Mouse (Mus musculus) kidney, embryonic 14.5 days (tissue): ENCODE measurements at regions not wholly inside any gene's neighbourhood (a gene's known extent, or its start where the extent isn't known, plus 50 kb on each side); places are given as distances from the start of the nearest gene placed in this dataset.

Source experiments
- ATAC-seq: fragments of 200-750 bp; cut with Nextera tagmentation; 2 replicates; pipeline ENCODE4 v1.8.0; 2017; ENCODE audit warnings: moderate number of reproducible peaks, mild to moderate bottlenecking, moderate TSS enrichment, moderate library complexity; ENCODE audit not compliant: low FRiP score, low TSS enrichment
- H3K27ac ChIP-seq: fragments of 300-500 bp; sonication (generic); 2 replicates; pipeline ENCODE4 v1.5.1; 2014; ENCODE audit warnings: low read depth, mild to moderate bottlenecking, low read length, moderate library complexity, mixed read lengths
- H3K27me3 ChIP-seq: fragments of 300-500 bp; sonication (generic); 2 replicates; pipeline ENCODE4 v1.6.1; 2014; ENCODE audit warnings: mild to moderate bottlenecking, low read length; ENCODE audit not compliant: control insufficient read depth, insufficient read depth
- H3K36me3 ChIP-seq: fragments of 300-500 bp; sonication (generic); 2 replicates; pipeline ENCODE4 v1.6.1; 2014; ENCODE audit warnings: low read length, mixed read lengths; ENCODE audit not compliant: control insufficient read depth, insufficient read depth
- H3K4me1 ChIP-seq: fragments of 300-500 bp; sonication (generic); 2 replicates; pipeline ENCODE4 v1.6.1; 2014; ENCODE audit warnings: low read length, mixed read lengths; ENCODE audit not compliant: control insufficient read depth, insufficient read depth
- H3K4me2 ChIP-seq: fragments of 300-500 bp; sonication (generic); replicated peaks from 2 replicates; pipeline ENCODE4 v1.6.1; 2014; ENCODE audit warnings: low read depth, mild to moderate bottlenecking, low read length
- H3K4me3 ChIP-seq: fragments of 300-500 bp; sonication (generic); 2 replicates; pipeline ENCODE4 v1.5.1; 2014; ENCODE audit warnings: mild to moderate bottlenecking, low read length
- H3K9ac ChIP-seq: fragments of 300-500 bp; sonication (generic); 2 replicates; pipeline ENCODE4 v1.6.1; 2014; ENCODE audit warnings: low read depth, mild to moderate bottlenecking, low read length, moderate library complexity
- H3K9me3 ChIP-seq: fragments of 300-500 bp; sonication (generic); 2 replicates; pipeline ENCODE4 v1.6.1; 2016; ENCODE audit warnings: low read length; ENCODE audit not compliant: control insufficient read depth
- WGBS: fragments of 180-500 bp; shearing (Covaris S2); extraction: QIAGEN DNeasy Blood & Tissue Kit; methylation state at CpG from one replicate; pipeline ENCODE4 v1.1.7; 2014; 5-methylcytosine and 5-hydroxymethylcytosine counted together

GRCm38 (mm10) chr12:77570501-77570900, 332.6 kb downstream of the Fut8 start:
- no peaks in the 10 kb centered on the region for H3K36me3 ChIP-seq
- no peak overlapping the region for H3K9ac ChIP-seq
- no peaks in the 10 kb centered on the region for H3K9me3 ChIP-seq
- H3K4me1 ChIP-seq = no peaks in the 10 kb centered on the region
- no peak overlapping the region for H3K27ac ChIP-seq
- 88% methylated on average over 3 of the region's 3 CpGs for WGBS
- no peak for ATAC-seq
- no peaks in the 10 kb centered on the region for H3K27me3 ChIP-seq
- H3K4me3 ChIP-seq = no peak overlapping the region
- H3K4me2 ChIP-seq = no peak overlapping the region

- Histone ChIP-seq H3K4me3 (no peak overlapping the region), H3K4me1 (no peaks in the 10 kb centered on the region), H3K9me3 (no peaks in the 10 kb centered on the region), H3K36me3 (no peaks in the 10 kb centered on the region), H3K27me3 (no peaks in the 10 kb centered on the region), H3K4me2 (no peak overlapping the region), H3K27ac (no peak overlapping the region), H3K9ac (no peak overlapping the region)
- ATAC-seq = no peak
- WGBS = 61% methylated on average over 5 of the region's 5 CpGs
Observed at GRCm38 (mm10) chr12:77571071-77571470, 333.1 kb downstream of the Fut8 start.

GRCm38 (mm10) chr12:77575046-77575445, 337.1 kb downstream of the Fut8 start:
- H3K4me3 ChIP-seq = no peak overlapping the region
- no peak for ATAC-seq
- WGBS = 65% methylated on average over 3 of the region's 3 CpGs

GRCm38 (mm10) chr12:77588297-77588696, 350.4 kb downstream of the Fut8 start:
- no peak for ATAC-seq
- 85% methylated on average over 2 of the region's 2 CpGs for WGBS
- H3K4me2 ChIP-seq = no peak overlapping the region
- no peaks in the 10 kb centered on the region for H3K27me3 ChIP-seq
- H3K27ac ChIP-seq = no peak overlapping the region
- no peak overlapping the region for H3K4me3 ChIP-seq
- no peaks in the 10 kb centered on the region for H3K36me3 ChIP-seq
- no peak overlapping the region for H3K9ac ChIP-seq
- no peaks in the 10 kb centered on the region for H3K4me1 ChIP-seq
- H3K9me3 ChIP-seq = no peaks in the 10 kb centered on the region

More at GRCm38 (mm10) chr12:77575046-77575445, 337.1 kb downstream of the Fut8 start:
- H3K4me2 ChIP-seq = no peak overlapping the region
- H3K27me3 ChIP-seq = no peaks in the 10 kb centered on the region
- no peaks in the 10 kb centered on the region for H3K9me3 ChIP-seq
- H3K4me1 ChIP-seq = no peaks in the 10 kb centered on the region
- no peaks in the 10 kb centered on the region for H3K36me3 ChIP-seq
- no peak overlapping the region for H3K9ac ChIP-seq
- H3K27ac ChIP-seq = no peak overlapping the region

- H3K36me3 ChIP-seq = no peaks in the 10 kb centered on the region
- no peak for ATAC-seq
- H3K9ac ChIP-seq = no peak overlapping the region
- H3K4me3 ChIP-seq = no peak overlapping the region
- no peaks in the 10 kb centered on the region for H3K4me1 ChIP-seq
- H3K27ac ChIP-seq = no peak overlapping the region
- H3K4me2 ChIP-seq = no peak overlapping the region
- no peaks in the 10 kb centered on the region for H3K27me3 ChIP-seq
- no peaks in the 10 kb centered on the region for H3K9me3 ChIP-seq
- WGBS = 64% methylated on average over 5 of the region's 5 CpGs
Observed at GRCm38 (mm10) chr12:77589416-77589815, 351.5 kb downstream of the Fut8 start.

GRCm38 (mm10) chr12:77594092-77594491, 356.2 kb downstream of the Fut8 start:
- H3K4me1 ChIP-seq = peaks cover 3% of the 10 kb centered on the region; the same call in 1 of the 2 replicates
- H3K9me3 ChIP-seq = no peaks in the 10 kb centered on the region
- H3K4me2 ChIP-seq = no peak overlapping the region
- H3K9ac ChIP-seq = no peak overlapping the region
- WGBS = 94% methylated on average over 1 of the region's 1 CpGs
- no peaks in the 10 kb centered on the region for H3K27me3 ChIP-seq
- H3K27ac ChIP-seq = no peak overlapping the region
- H3K4me3 ChIP-seq = no peak overlapping the region
- no peak for ATAC-seq
- H3K36me3 ChIP-seq = no peaks in the 10 kb centered on the region

GRCm38 (mm10) chr12:77594657-77595056, 356.7 kb downstream of the Fut8 start:
- no peak overlapping the region for H3K27ac ChIP-seq
- no peak overlapping the region for H3K4me3 ChIP-seq
- WGBS = 50% methylated on average over 3 of the region's 3 CpGs
- H3K4me1 ChIP-seq = peaks cover 3% of the 10 kb centered on the region; the same call in 1 of the 2 replicates
- H3K27me3 ChIP-seq = no peaks in the 10 kb centered on the region
- no peak overlapping the region for H3K4me2 ChIP-seq
- H3K9ac ChIP-seq = no peak overlapping the region
- no peak for ATAC-seq
- H3K36me3 ChIP-seq = no peaks in the 10 kb centered on the region
- no peaks in the 10 kb centered on the region for H3K9me3 ChIP-seq

GRCm38 (mm10) chr12:77595821-77596220, 357.9 kb downstream of the Fut8 start:
- Histone ChIP-seq H3K4me3 (no peak overlapping the region), H3K36me3 (no peaks in the 10 kb centered on the region), H3K27me3 (no peaks in the 10 kb centered on the region), H3K9me3 (no peaks in the 10 kb centered on the region), H3K27ac (no peak overlapping the region), H3K4me1 (peaks cover 3% of the 10 kb centered on the region; the same call in 1 of the 2 replicates), H3K4me2 (no peak overlapping the region), H3K9ac (no peak overlapping the region)
- ATAC-seq = no peak
- 68% methylated on average over 5 of the region's 5 CpGs for WGBS

GRCm38 (mm10) chr12:77596676-77597075, 358.8 kb downstream of the Fut8 start:
- no peak overlapping the region for H3K4me3 ChIP-seq
- H3K27me3 ChIP-seq = no peaks in the 10 kb centered on the region
- H3K9ac ChIP-seq = no peak overlapping the region
- no peak overlapping the region for H3K4me2 ChIP-seq
- H3K9me3 ChIP-seq = no peaks in the 10 kb centered on the region
- no peaks in the 10 kb centered on the region for H3K36me3 ChIP-seq
- peaks cover 3% of the 10 kb centered on the region; the same call in 1 of the 2 replicates for H3K4me1 ChIP-seq
- no peak for ATAC-seq
- no peak overlapping the region for H3K27ac ChIP-seq
- 54% methylated on average over 3 of the region's 3 CpGs for WGBS
